Mouse (Mus musculus) small intestine, adult 2 months (tissue): ENCODE measurements at regions not wholly inside any gene's neighbourhood (a gene's known extent, or its start where the extent isn't known, plus 50 kb on each side); places are given as distances from the start of the nearest gene placed in this dataset.

Experiments
- CTCF ChIP-seq: fragments of 200-500 bp; IDR thresholded peaks from 2 replicates; pipeline ENCODE4 v1.5.1; 2012; ENCODE audit warnings: low read depth, mild to moderate bottlenecking, control low read depth, inconsistent platforms, low read length, moderate library complexity, mixed read lengths; ENCODE audit not compliant: insufficient replicate concordance, insufficient read length; ENCODE audit errors: extremely low read depth
- POLR2A ChIP-seq: fragments of 200-500 bp; IDR thresholded peaks from 2 replicates; pipeline ENCODE4 v1.6.1; 2012; ENCODE audit warnings: low read depth, mild to moderate bottlenecking, control low read depth, inconsistent platforms, low read length, moderate library complexity

DNA sequence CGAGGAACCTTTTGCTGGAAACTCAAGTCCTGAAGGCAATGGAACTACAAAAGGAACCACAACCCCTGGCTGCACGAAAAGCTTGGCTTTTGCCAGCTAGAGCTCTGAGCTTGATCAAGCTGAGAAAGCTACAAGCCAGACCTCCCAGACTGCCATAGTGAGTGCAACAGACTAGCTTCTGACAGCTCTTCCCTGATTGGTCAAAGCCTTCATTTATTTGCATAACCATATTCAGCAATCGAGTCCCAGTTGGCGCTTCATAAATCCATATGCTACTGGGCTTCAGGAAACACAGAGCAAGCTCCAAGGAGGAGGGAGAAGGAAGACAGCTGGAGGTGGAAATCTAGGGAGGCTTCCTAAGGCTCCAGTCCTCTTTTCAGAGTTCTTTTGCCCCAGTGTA lies 181.4 kb upstream of the Cldn34b3 start:
- TF ChIP-seq CTCF (no peak), POLR2A (no peak)
